Mouse (Mus musculus) heart, adult 2 months (tissue): ENCODE measurements at regions not wholly inside any gene's neighbourhood (a gene's known extent, or its start where the extent isn't known, plus 50 kb on each side); places are given as distances from the start of the nearest gene placed in this dataset.

Experiments
- DNase-seq, 2 experiments: peaks; one replicate each; pipeline ENCODE4 v3.0.0; 2021
- H3K27ac ChIP-seq: fragments of 200-600 bp; 2 replicates; pipeline ENCODE4 v1.8.1; 2022
- H3K27me3 ChIP-seq: fragments of 200-500 bp; 2 replicates; pipeline ENCODE4 v1.6.1; 2012; ENCODE audit warnings: mild to moderate bottlenecking, low read length, inconsistent platforms, mixed read lengths; ENCODE audit not compliant: control insufficient read depth, insufficient read depth
- H3K36me3 ChIP-seq: fragments of 200-500 bp; 2 replicates; pipeline ENCODE4 v1.6.1; 2012; ENCODE audit warnings: low read length, inconsistent platforms; ENCODE audit not compliant: control insufficient read depth, insufficient read depth
- H3K4me1 ChIP-seq: fragments of 200-500 bp; 2 replicates; pipeline ENCODE4 v1.6.1; 2011; ENCODE audit warnings: low read length; ENCODE audit not compliant: control insufficient read depth, insufficient read depth
- H3K4me3 ChIP-seq: fragments of 200-600 bp; 2 replicates; pipeline ENCODE4 v1.8.1; 2022
- H3K79me2 ChIP-seq: fragments of 200-500 bp; replicated peaks from 2 replicates; pipeline ENCODE4 v1.6.1; 2012; ENCODE audit warnings: mild to moderate bottlenecking, inconsistent platforms, low read length, moderate library complexity, mixed read lengths; ENCODE audit not compliant: control insufficient read depth, insufficient read depth
- H3K9ac ChIP-seq: fragments of 200-500 bp; 2 replicates; pipeline ENCODE4 v1.6.1; 2012; ENCODE audit warnings: low read depth, mild to moderate bottlenecking, control low read depth, inconsistent platforms, low read length, mixed read lengths
- CTCF ChIP-seq: fragments of 200-600 bp; IDR thresholded peaks from 2 replicates; pipeline ENCODE4 v1.8.1; 2022; ENCODE audit warnings: antibody characterized with exemption, mild to moderate bottlenecking, moderate library complexity
- EP300 ChIP-seq: fragments of 200-500 bp; IDR thresholded peaks from 2 replicates; pipeline ENCODE4 v1.6.1; 2011; ENCODE audit warnings: low read depth, low read length, control low read depth; ENCODE audit not compliant: insufficient read depth
- POLR2A ChIP-seq: fragments of 200-500 bp; IDR thresholded peaks from 2 replicates; pipeline ENCODE4 v1.6.1; 2011; ENCODE audit warnings: mild to moderate bottlenecking, low read depth, low read length, control low read depth; ENCODE audit not compliant: insufficient read depth
- WGBS: fragments of 180-500 bp; shearing (Covaris S2); methylation state at CpG from one replicate; pipeline ENCODE4 v1.1.7; 2018; 5-methylcytosine and 5-hydroxymethylcytosine counted together
- intact Hi-C: fragments of 180-260 bp; cut with DNase I; formaldehyde crosslinking; loops from one replicate; pipeline ENCODE4 v1.15.1; 2025

GRCm38 (mm10) chr11:111450811-111451494 is 385.0 kb downstream of the Kcnj2 start:
- H3K4me3 ChIP-seq = no peak overlapping the region
- H3K79me2 ChIP-seq = no peaks in the 10 kb centered on the region
- no peak overlapping the region for H3K27ac ChIP-seq
- 36% methylated on average over 3 of the region's 3 CpGs for WGBS
- no peak overlapping the region for H3K9ac ChIP-seq
- intact Hi-C loops = no loop called here
- no peak for TF ChIP-seq EP300
- TF ChIP-seq POLR2A = no peak
- TF ChIP-seq CTCF = no peak
- H3K36me3 ChIP-seq = no peaks in the 10 kb centered on the region
- DNase-seq = peak in 1 of 2 experiments; percentile 3
- H3K4me1 ChIP-seq = peaks cover 2% of the 10 kb centered on the region; the same call in 1 of the 2 replicates
- no peaks in the 10 kb centered on the region for H3K27me3 ChIP-seq

DNA sequence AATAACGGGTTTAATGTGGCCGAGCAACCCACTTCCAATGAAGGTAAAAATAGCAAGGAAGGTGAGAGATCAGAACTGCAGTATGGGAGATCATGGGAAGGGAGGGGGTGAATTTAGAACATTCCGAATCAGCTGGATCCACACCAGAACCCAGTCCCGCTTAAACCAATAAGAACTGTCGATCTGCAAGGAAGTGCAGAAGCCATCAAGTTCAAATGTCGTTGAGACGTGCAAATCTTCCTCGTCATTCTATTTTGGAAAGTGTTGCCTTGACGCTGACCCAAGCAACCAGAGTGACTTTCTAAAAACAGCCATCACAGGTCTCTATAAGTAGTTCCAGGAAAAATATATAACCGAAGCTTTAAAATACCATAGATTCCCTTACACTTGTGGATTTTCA is 394.1 kb downstream of the Kcnj2 start:
- WGBS = 45% methylated on average over 10 of the region's 10 CpGs
- Histone ChIP-seq H3K27ac (peak overlapping the region; percentile 0; the same call in 1 of the 2 replicates), H3K27me3 (no peaks in the 10 kb centered on the region), H3K36me3 (no peaks in the 10 kb centered on the region), H3K9ac (no peak overlapping the region), H3K79me2 (no peaks in the 10 kb centered on the region), H3K4me1 (no peaks in the 10 kb centered on the region), H3K4me3 (no peak overlapping the region)
- intact Hi-C loops = no loop called here
- peak in 1 of 2 experiments; percentile 5 for DNase-seq
- TF ChIP-seq CTCF (no peak), POLR2A (no peak), EP300 (no peak)

DNA sequence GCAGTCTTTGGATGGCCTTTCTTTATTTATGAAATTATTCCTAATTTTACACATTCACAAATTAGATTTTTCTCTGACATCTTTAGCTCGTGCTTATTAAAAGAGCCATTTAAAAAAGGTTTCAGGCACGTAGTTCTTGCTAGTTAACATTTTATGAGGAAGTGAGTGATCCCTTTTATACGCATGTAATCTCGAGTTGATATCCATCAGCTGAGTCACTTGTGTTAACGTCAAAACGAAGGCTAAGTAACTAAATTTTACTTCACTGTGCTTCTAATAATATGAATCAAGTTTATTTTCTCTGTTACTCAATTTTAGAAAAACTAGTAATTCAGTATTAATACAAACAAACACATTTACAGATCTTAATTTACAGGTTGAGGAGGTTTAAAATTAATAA is 419.0 kb downstream of the Kcnj2 start:
- no peak overlapping the region for H3K4me3 ChIP-seq
- no peaks in the 10 kb centered on the region for H3K4me1 ChIP-seq
- H3K36me3 ChIP-seq = no peaks in the 10 kb centered on the region
- intact Hi-C loops = no loop called here
- 63% methylated on average over 6 of the region's 6 CpGs for WGBS
- no peaks in the 10 kb centered on the region for H3K79me2 ChIP-seq
- TF ChIP-seq POLR2A (no peak), CTCF (no peak), EP300 (no peak)
- no peaks in the 10 kb centered on the region for H3K27me3 ChIP-seq
- H3K27ac ChIP-seq = no peak overlapping the region
- H3K9ac ChIP-seq = no peak overlapping the region
- DNase-seq = no peak

- WGBS = 53% methylated on average over 4 of the region's 4 CpGs
Measured at GRCm38 (mm10) chr11:111512471-111512870, 446.5 kb downstream of the Kcnj2 start.

DNA sequence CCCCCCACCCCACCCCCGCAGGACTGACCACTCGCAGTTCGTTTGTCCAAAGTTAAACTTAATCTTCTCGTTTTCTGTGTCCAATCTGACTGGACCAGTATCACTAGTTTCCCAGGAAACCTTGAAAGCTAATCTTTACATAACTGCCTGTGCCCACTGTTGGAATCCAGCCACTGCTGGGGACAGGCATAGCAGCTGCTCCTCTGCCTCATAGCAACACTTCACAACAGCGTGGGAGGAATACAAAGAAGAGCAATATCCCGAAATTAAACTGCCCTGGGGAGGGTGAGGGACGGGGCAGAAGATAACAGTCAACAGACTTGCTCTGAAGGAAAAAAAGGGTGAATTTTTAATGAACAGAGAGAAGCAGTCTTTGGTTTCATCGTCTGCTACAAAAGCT is 456.8 kb downstream of the Kcnj2 start:
- Histone ChIP-seq H3K27me3 (no peaks in the 10 kb centered on the region), H3K79me2 (no peaks in the 10 kb centered on the region), H3K9ac (no peak overlapping the region), H3K4me1 (no peaks in the 10 kb centered on the region), H3K4me3 (no peak overlapping the region), H3K36me3 (no peaks in the 10 kb centered on the region), H3K27ac (no peak overlapping the region)
- DNase-seq = no peak
- intact Hi-C loops = loop anchor here (2.0 to 10.0 kb wide), 4 partner anchors 458 to 1022 kb away; partner anchors contain the start of gene Kcnj2
- no peak for TF ChIP-seq CTCF
- no peak for TF ChIP-seq POLR2A
- TF ChIP-seq EP300 = no peak
- 57% methylated on average over 8 of the region's 8 CpGs for WGBS

More at GRCm38 (mm10) chr11:111512471-111512870, 446.5 kb downstream of the Kcnj2 start:
- no peaks in the 10 kb centered on the region for H3K79me2 ChIP-seq
- intact Hi-C loops = no loop called here
- H3K4me3 ChIP-seq = no peak overlapping the region
- DNase-seq = no peak
- H3K36me3 ChIP-seq = no peaks in the 10 kb centered on the region
- H3K9ac ChIP-seq = no peak overlapping the region
- no peaks in the 10 kb centered on the region for H3K4me1 ChIP-seq
- no peak overlapping the region for H3K27ac ChIP-seq
- TF ChIP-seq CTCF (no peak), EP300 (no peak), POLR2A (no peak)
- H3K27me3 ChIP-seq = no peaks in the 10 kb centered on the region

GRCm38 (mm10) chr11:111523465-111523864 is 457.5 kb downstream of the Kcnj2 start:
- H3K79me2 ChIP-seq = no peaks in the 10 kb centered on the region
- WGBS = 59% methylated on average over 8 of the region's 8 CpGs
- H3K27ac ChIP-seq = no peak overlapping the region
- DNase-seq = peak; percentile 38 to 74
- no peaks in the 10 kb centered on the region for H3K4me1 ChIP-seq
- no peak overlapping the region for H3K9ac ChIP-seq
- no peak overlapping the region for H3K4me3 ChIP-seq
- peak; percentile 76 for TF ChIP-seq CTCF
- TF ChIP-seq POLR2A = no peak
- no peaks in the 10 kb centered on the region for H3K36me3 ChIP-seq
- intact Hi-C loops = loop anchor here (2.0 to 10.0 kb wide), 4 partner anchors 459 to 1023 kb away; partner anchors contain the start of gene Kcnj2
- H3K27me3 ChIP-seq = no peaks in the 10 kb centered on the region
